Mouse (Mus musculus): Measurements from ENCODE around the gene Iqsec3.
A peak's percentile ranks its signal among the peaks of the same experiment; 100 is the strongest.

Iqsec3 gene

GRCm38 (mm10) chr6:121454549-121455494 is 18.7 kb downstream of the Iqsec3 start:
- no peak for DNase-seq (ENCODE audit: low spot score)

DNA sequence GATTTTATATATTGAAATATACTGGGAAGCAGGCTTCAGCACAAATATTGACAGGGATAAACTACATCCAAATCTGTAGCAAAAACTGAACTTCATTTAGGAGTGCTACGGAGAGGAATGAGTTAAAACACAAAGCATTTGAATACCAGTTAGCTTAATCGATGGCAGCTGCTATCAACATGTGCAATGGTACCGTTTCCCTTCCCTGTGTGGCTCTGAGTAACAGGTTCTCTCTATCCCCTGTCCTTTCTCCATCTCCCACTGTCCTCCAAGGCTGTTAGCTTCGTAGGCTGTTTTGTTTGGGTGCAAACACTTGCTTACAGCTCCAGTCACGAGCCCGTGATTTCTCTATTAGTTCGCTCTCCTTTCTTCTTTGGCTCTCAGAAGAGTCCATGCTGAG is 19.7 kb downstream of the Iqsec3 start:
- DNase-seq (ENCODE audit: low spot score) = no peak

GRCm38 (mm10) chr6:121451703-121452102 is 21.8 kb downstream of the Iqsec3 start:
- DNase-seq (ENCODE audit: low spot score) = no peak

- no peak for DNase-seq (ENCODE audit: low spot score)
Observed at GRCm38 (mm10) chr6:121440696-121441220, 32.7 kb downstream of the Iqsec3 start.

- no peak for DNase-seq (ENCODE audit: low spot score)
Observed at GRCm38 (mm10) chr6:121424830-121425229, 48.6 kb downstream of the Iqsec3 start.

DNA sequence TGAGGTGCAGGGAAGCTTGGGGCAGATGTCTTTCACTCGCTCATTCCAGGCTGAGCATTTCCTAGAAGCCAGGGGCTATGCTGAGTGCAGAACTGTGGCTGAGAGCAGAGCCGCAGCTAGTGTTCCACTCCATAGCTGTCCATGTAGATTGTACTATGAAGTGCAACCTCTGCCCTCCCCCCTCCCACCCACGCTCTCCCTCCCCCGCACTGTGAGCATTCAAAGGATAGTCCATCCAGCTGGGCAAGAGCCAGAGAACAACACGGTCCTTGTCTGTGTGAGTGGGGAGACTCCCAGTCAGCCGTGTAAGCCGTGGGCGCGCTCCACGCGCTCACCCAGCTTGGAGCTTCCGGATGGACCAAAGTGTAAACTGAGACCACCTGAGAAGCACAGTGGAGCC is 49.1 kb downstream of the Iqsec3 start:
- no peak for DNase-seq (ENCODE audit: low spot score)

GRCm38 (mm10) chr6:121412558-121413297 is 60.8 kb downstream of the Iqsec3 start:
- DNase-seq (ENCODE audit: low spot score) = peak; percentile 38

- DNase-seq (ENCODE audit: low spot score) = no peak
Observed at GRCm38 (mm10) chr6:121407571-121408011, 65.9 kb downstream of the Iqsec3 start.

GRCm38 (mm10) chr6:121405311-121405710 is 68.2 kb downstream of the Iqsec3 start:
- DNase-seq (ENCODE audit: low spot score) = no peak

DNA sequence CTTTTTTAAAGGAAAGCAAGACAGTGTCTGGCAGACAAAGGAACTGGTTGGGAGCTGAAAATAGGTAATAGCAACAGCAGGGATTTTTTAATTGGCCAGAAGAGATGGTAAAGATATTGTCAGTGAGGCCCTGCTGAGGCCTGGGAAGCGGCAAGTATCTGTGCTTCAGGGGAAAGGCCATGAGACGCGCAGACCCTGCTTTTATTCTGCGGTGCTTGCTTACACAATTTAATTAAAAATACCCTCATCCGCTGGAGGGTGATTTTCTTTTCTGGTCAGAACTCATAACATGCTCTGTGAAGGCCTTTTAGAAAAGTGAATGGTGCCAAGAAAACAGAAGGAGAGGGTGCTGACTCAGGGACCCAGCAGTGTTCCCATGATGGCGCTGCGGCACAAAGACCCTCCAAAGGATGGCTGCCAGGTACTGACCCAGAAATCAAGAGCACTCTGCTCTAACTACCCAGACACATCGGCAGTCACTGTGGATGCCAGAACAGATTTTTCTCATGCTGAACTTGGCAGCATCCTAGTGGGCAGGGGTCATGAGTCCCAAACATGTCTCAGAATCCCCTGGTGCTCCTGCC is 70.7 kb downstream of the Iqsec3 start:
- DNase-seq (ENCODE audit: low spot score) = no peak

DNA sequence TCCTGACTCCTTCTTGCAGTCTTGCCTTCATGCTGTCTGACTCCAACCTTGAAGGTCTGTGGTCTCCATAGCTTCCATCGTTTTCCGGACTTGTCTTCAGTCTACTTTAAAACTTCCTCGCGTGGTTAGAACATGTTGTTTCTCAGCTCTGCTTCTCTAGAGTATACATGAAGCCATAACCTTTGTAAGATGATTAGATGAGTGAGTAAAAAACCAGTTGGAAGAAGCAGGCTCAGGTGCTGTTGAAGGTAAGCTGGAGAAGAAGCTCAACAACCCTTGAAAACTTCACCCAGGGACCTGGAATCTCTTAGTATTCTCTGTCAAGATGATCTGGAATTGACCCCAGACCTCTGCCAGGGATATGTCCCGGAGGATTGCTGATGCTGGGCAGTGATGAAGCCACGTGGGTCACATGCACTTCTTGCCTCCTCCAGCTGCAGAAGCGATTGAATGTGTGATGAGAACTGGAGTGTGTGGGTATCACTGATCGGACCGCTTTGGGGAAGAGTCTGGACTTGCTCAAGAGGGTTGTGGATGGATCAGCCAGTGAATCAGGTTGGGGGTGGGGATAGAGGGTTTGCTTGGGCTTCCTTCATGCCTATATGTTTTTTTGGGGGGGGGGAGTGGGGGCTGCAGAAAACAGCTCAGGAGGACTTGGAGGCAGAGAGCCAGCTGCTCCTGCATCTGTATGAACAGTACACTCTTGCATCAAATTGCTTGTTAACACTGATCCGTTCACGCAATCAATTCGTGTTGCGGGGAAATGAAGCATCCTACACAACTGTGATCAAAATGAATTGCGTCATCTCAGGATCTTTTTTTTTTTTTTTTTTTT is 71.4 kb downstream of the Iqsec3 start:
- no peak for DNase-seq (ENCODE audit: low spot score)

DNA sequence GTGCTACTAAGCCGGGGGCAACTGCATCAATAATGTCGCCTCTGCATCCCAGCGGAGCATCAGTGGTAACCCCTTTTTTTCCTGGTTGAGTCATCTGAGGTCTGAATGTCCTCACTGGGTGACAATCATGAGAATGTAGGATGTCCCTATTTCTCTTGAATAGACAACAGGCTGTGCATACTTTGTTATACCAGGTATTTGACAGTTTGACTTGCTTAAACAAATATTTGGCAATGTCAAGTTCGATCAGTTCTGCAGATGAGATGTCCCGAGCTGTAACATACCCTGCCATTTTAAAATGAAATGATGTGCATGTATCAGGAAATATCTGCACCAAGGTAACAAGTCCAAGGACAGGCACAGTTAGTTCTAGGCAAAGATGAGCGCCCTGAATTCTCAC is 72.3 kb downstream of the Iqsec3 start:
- no peak for DNase-seq (ENCODE audit: low spot score)

GRCm38 (mm10) chr6:121392610-121393252 is 80.7 kb downstream of the Iqsec3 start:
- DNase-seq (ENCODE audit: low spot score) = no peak

- DNase-seq (ENCODE audit: low spot score) = no peak
Observed at GRCm38 (mm10) chr6:121385397-121385796, 88.1 kb downstream of the Iqsec3 start.

DNA sequence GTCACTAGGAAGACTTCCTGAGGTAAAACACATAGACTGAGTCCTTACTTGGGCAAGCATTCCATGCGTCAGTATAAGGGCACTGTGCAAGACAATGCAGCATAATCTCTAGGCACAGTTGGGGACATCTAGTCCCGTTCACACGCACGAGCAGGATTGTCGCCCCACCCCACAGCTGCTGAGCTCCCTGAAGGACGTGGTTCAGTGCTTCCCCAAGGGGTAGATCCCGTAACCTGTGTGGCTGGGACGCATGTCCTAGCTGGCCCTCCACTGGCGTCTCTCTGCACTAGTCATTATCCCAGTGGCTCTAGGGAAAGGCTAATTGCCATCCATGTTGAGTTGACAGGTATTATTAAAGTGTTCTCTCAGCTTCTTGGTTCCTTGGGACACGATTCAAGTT is 91.4 kb downstream of the Iqsec3 start:
- no peak for DNase-seq (ENCODE audit: low spot score)

DNA sequence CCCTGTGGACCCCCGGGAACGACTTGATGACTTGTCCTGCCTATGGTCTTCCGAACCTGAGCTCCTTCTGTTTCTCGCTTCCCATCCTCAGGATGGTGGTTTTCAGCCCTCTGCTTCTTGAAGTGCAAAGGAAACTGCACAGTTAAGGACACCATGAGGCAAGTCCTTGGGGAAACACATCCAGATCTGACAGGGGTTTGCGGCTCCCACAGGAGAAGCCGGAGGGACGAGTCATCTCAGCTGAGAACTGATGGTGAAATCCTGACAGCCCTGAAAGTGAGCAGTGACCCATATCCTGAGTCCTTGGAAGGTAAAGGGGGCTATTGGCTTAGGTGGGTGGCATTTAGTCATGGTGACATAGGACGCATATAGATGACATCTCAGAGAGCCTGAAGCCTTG is 92.9 kb downstream of the Iqsec3 start:
- no peak for DNase-seq (ENCODE audit: low spot score)

GRCm38 (mm10) chr6:121378256-121378655 is 95.2 kb downstream of the Iqsec3 start:
- DNase-seq (ENCODE audit: low spot score) = no peak

DNA sequence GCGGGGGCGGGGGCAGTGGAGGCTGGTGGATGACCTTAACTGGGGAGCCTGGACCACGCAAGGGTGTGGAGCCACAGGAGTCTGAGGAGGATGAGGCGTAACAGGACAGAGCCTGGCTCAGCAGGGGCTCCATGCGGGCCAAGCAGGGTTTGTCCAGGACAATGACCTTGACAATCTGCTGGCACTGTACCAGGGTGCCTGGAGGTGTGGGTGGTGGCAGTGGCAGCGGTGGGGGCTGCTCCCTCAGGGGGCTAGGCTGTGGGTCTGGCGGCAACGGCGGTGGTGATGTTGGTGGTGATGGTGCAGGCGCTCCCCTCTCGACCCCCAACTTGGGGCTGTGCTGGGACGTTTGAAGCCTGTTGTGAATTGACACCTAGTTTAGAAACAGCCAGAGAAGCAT is 97.3 kb downstream of the Iqsec3 start:
- no peak for DNase-seq (ENCODE audit: low spot score)

- no peak for DNase-seq (ENCODE audit: low spot score)
Observed at GRCm38 (mm10) chr6:121371197-121371980, 102.1 kb downstream of the Iqsec3 start.

GRCm38 (mm10) chr6:121367099-121367498 is 106.4 kb downstream of the Iqsec3 start:
- peak; percentile 12 for DNase-seq (ENCODE audit: low spot score)
